ENCODE assay signal across 8 mouse cellular contexts in the genomic region with DNA sequence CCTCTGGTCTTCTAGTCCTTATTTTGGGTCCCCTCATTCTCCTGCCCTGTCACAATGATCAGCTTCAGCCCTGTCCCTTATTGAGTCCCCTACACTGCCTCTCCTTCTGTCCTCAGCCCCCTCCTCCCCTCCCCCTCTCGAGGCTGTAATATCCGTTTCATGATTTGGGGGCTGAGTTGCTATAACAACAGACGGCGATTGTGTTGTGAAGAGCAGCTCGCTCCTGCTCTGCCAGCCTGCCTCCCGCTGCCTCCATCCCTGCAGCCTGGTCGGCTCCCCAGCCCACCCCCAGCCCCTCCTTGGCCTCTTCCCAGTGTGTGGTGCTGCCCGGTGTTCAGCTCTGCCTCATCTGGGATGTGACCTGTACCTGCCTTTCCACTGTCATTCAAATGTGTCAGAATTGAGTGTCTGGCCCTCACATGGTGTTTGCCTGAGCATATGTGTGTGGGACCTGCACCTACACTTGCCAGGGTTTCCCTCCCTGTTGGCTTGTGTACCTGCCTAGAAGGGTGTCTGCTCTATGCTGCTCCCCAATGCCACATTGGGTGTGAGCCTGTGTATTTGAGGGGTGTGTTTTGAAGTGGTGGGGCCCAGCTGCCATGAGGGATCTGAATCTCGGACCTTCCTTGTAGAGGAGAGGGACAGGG. TPM values are rescaled to one million over a fixed set of nuclear protein-coding genes. Genes with fewer than 3 reads are reported as not detected.
DNase-seq lines count a peak whose midpoint lies in the region; ATAC-seq and TF ChIP-seq lines count a peak whose summit lies in the region.

No protein-coding gene starts in this region.

- no peak for TF ChIP-seq POLR2A in kidney, adult 2 months (IDR thresholded peaks at IDR 0.05; ENCODE audit: low read depth, low read length)

- ATAC-seq in hindbrain, embryonic 11.5 days (ENCODE audit: low FRiP score), result peak; percentile 50; the same call in 1 of the 2 replicates
- ATAC-seq in midbrain, embryonic 16.5 days, result peak; percentile 8; the same call in 1 of the 2 replicates

- H3K27ac ChIP-seq in hindbrain, embryonic 11.5 days (ENCODE audit: low read depth, low read length), result peak overlapping the region; percentile 68
- H3K27ac ChIP-seq in midbrain, embryonic 16.5 days (ENCODE audit: low read length), result peak overlapping the region; percentile 96
- no peak overlapping the region for H3K27ac ChIP-seq in kidney, adult 2 months (ENCODE audit: insufficient read depth, low read depth, low read length)

- peak overlapping the region; percentile 44; the same call in 1 of the 2 replicates for H3K9ac ChIP-seq in hindbrain, embryonic 11.5 days (ENCODE audit: low read depth, low read length)
- H3K9ac ChIP-seq in midbrain, embryonic 16.5 days (ENCODE audit: low read depth, low read length), result peak overlapping the region; percentile 27

- intact Hi-C loops in heart, postnatal 36 days (cut with DNase I), result no loop called here

- no peaks in the 10 kb centered on the region for H3K9me3 ChIP-seq in hindbrain, embryonic 11.5 days (ENCODE audit: control insufficient read depth, low read length)
- no peaks in the 10 kb centered on the region for H3K9me3 ChIP-seq in midbrain, embryonic 16.5 days (replicated peaks; ENCODE audit: control insufficient read depth, low read length, poor library complexity, severe bottlenecking)

- no peak for TF ChIP-seq CTCF in kidney, adult 2 months (conservative IDR thresholded peaks at IDR 0.05; ENCODE audit: insufficient read depth, insufficient read length, low read depth, low read length)

- no peaks in the 10 kb centered on the region for H3K36me3 ChIP-seq in hindbrain, embryonic 11.5 days (ENCODE audit: control insufficient read depth, insufficient read depth, low read length)
- H3K36me3 ChIP-seq in midbrain, embryonic 16.5 days (ENCODE audit: control insufficient read depth, insufficient read depth, low read length), result no peaks in the 10 kb centered on the region
- no peaks in the 10 kb centered on the region for H3K36me3 ChIP-seq in kidney, adult 2 months (ENCODE audit: control insufficient read depth, insufficient read depth, low read length)

- 0 out of 2 replicates have a peak overlapping the region, but pooled peaks have one; percentile 0 for H3K4me2 ChIP-seq in hindbrain, embryonic 11.5 days (replicated peaks; ENCODE audit: low read depth, low read length)
- peak overlapping the region; percentile 31 for H3K4me2 ChIP-seq in midbrain, embryonic 16.5 days (ENCODE audit: low read length)

- 5% methylated on average over 9 of the region's 9 CpGs for whole genome bisulfite sequencing in hindbrain, embryonic 11.5 days
- WGBS in midbrain, embryonic 16.5 days, result 4% methylated on average over 9 of the region's 9 CpGs
- WGBS in kidney, adult 2 months, result 48% methylated on average over 9 of the region's 9 CpGs

- H3K4me3 ChIP-seq in hindbrain, embryonic 11.5 days (ENCODE audit: low read depth, low read length), result no peak overlapping the region
- no peak overlapping the region for H3K4me3 ChIP-seq in midbrain, embryonic 16.5 days (ENCODE audit: low read depth, low read length)
- no peak overlapping the region for H3K4me3 ChIP-seq in kidney, adult 2 months (ENCODE audit: insufficient read depth, low read depth, low read length)

- peaks cover 25% of the 10 kb centered on the region for H3K27me3 ChIP-seq in hindbrain, embryonic 11.5 days (ENCODE audit: control insufficient read depth, insufficient read depth, low read length)
- no peaks in the 10 kb centered on the region for H3K27me3 ChIP-seq in midbrain, embryonic 16.5 days (ENCODE audit: control insufficient read depth, insufficient read depth, low read depth, low read length)
- no peaks in the 10 kb centered on the region for H3K27me3 ChIP-seq in kidney, adult 2 months (replicated peaks; ENCODE audit: control insufficient read depth, insufficient read depth, low read length)

- peaks cover 24% of the 10 kb centered on the region for H3K4me1 ChIP-seq in hindbrain, embryonic 11.5 days (replicated peaks; ENCODE audit: control insufficient read depth, insufficient read depth, low read length)
- H3K4me1 ChIP-seq in midbrain, embryonic 16.5 days (ENCODE audit: control insufficient read depth, insufficient read depth, low read length), result peaks cover 45% of the 10 kb centered on the region
- no peaks in the 10 kb centered on the region for H3K4me1 ChIP-seq in kidney, adult 2 months (ENCODE audit: control insufficient read depth, insufficient read depth, low read length)

- peak; percentile 43 for DNase-seq in cerebellum, adult 11-12 months
- no peak for DNase-seq in cerebellum, postnatal 36 days
- DNase-seq in embryo, embryonic 11 days, result peak; percentile 77
- peak; percentile 80 for DNase-seq in hindbrain, embryonic 11.5 days (ENCODE audit: low spot score)
- no peak for DNase-seq in spleen, adult 18-20 months
- DNase-seq in heart, postnatal 36 days, result no peak
- no peak for DNase-seq in kidney, adult 2 months

RNA-seq across cellular contexts. Expression of a gene that starts 2.3 kb away (rescaled TPM):
- polyA plus RNA-seq in hindbrain, embryonic 11.5 days (2014; fragmentation: Nextera tagmentation; extraction: Ambion mirVana), result 13.6 and 14.3 TPM in 2 replicates
- 30.4 and 37.5 TPM in 2 replicates for polyA plus RNA-seq in midbrain, embryonic 16.5 days (2015; fragmentation: Nextera tagmentation; extraction: Ambion mirVana)
- 1 to 10 TPM; 3.9 to 4.5 TPM for total RNA-seq in heart, postnatal 36 days (2021)
- 5.9 and 6.4 TPM in 2 replicates for polyA plus RNA-seq in kidney, adult 2 months (2012; rRNA removed)

RNA-seq across cellular contexts. Expression of a gene that starts 17.1 kb away (rescaled TPM):
- 16.0 and 18.0 TPM in 2 replicates for polyA plus RNA-seq in hindbrain, embryonic 11.5 days (2014; fragmentation: Nextera tagmentation; extraction: Ambion mirVana)
- polyA plus RNA-seq in midbrain, embryonic 16.5 days (2015; fragmentation: Nextera tagmentation; extraction: Ambion mirVana), result 91.4 and 139 TPM in 2 replicates
- 10 to 100 TPM; 38.8 to 57.2 TPM for total RNA-seq in heart, postnatal 36 days (2021)
- 76.8 and 90.0 TPM in 2 replicates for polyA plus RNA-seq in kidney, adult 2 months (2012; rRNA removed)

RNA-seq across cellular contexts. Expression of a gene that starts 32.0 kb away (rescaled TPM):
- 1.6 and 2.1 TPM in 2 replicates for polyA plus RNA-seq in hindbrain, embryonic 11.5 days (2014; fragmentation: Nextera tagmentation; extraction: Ambion mirVana)
- 7.3 and 7.5 TPM in 2 replicates for polyA plus RNA-seq in midbrain, embryonic 16.5 days (2015; fragmentation: Nextera tagmentation; extraction: Ambion mirVana)
- total RNA-seq in heart, postnatal 36 days (2021), result 1,000 to 10,000 TPM; 1,171 to 1,191 TPM
- polyA plus RNA-seq in kidney, adult 2 months (2012; rRNA removed), result 15.0 and 47.1 TPM in 2 replicates

RNA-seq across cellular contexts. Expression of a gene that starts 52.8 kb away (rescaled TPM):
- polyA plus RNA-seq in hindbrain, embryonic 11.5 days (2014; fragmentation: Nextera tagmentation; extraction: Ambion mirVana), result 156 and 178 TPM in 2 replicates
- polyA plus RNA-seq in midbrain, embryonic 16.5 days (2015; fragmentation: Nextera tagmentation; extraction: Ambion mirVana), result 95.9 and 99.5 TPM in 2 replicates
- 100 to 1,000 TPM in 1 of 2 experiments, 10 to 100 TPM in 1; 89.4 to 101 TPM for total RNA-seq in heart, postnatal 36 days (2021)
- 71.3 and 76.3 TPM in 2 replicates for polyA plus RNA-seq in kidney, adult 2 months (2012; rRNA removed)

Comparison
In these comparisons a context has a peak if more than half of its experiments do, and no peak if none do; other contexts are left out.
1. DNase-seq: peak in cerebellum, adult 11-12 months (single experiment), embryo, embryonic 11 days (single experiment) and hindbrain, embryonic 11.5 days (single experiment); none in cerebellum, postnatal 36 days (0 of 2), spleen, adult 18-20 months (0 of 2), heart, postnatal 36 days (0 of 2) and kidney, adult 2 months (single experiment).